Mouse (Mus musculus): Measurements from ENCODE around the gene Slc25a36.

Slc25a36 gene

GRCm38 (mm10) chr9:97130001-97130400 is 19.0 kb upstream of the Slc25a36 start:
- Histone ChIP-seq H3K36me3 (ENCODE audit: control insufficient read depth, insufficient read depth, low read length, poor library complexity, severe bottlenecking) (no peaks in the 10 kb centered on the region), H3K27me3 (ENCODE audit: control insufficient read depth, insufficient read depth, low read length, poor library complexity, severe bottlenecking) (no peaks in the 10 kb centered on the region)
- no peak for DNase-seq (ENCODE audit: low read depth, low spot score)

GRCm38 (mm10) chr9:97123934-97124692 is 13.2 kb upstream of the Slc25a36 start:
- Histone ChIP-seq H3K27me3 (ENCODE audit: control insufficient read depth, insufficient read depth, low read length, poor library complexity, severe bottlenecking) (peaks cover 5% of the 10 kb centered on the region), H3K36me3 (ENCODE audit: control insufficient read depth, insufficient read depth, low read length, poor library complexity, severe bottlenecking) (no peaks in the 10 kb centered on the region)
- no peak for DNase-seq (ENCODE audit: low read depth, low spot score)

- Histone ChIP-seq H3K27me3 (ENCODE audit: control insufficient read depth, insufficient read depth, low read length, poor library complexity, severe bottlenecking) (peaks cover 5% of the 10 kb centered on the region), H3K36me3 (ENCODE audit: control insufficient read depth, insufficient read depth, low read length, poor library complexity, severe bottlenecking) (no peaks in the 10 kb centered on the region)
- no peak for DNase-seq (ENCODE audit: low read depth, low spot score)
These were observed 10.5 kb upstream of the Slc25a36 start for GRCm38 (mm10) chr9:97121432-97121831.

- Histone ChIP-seq H3K27me3 (ENCODE audit: control insufficient read depth, insufficient read depth, low read length, poor library complexity, severe bottlenecking) (no peaks in the 10 kb centered on the region; the same call in 1 of the 2 replicates), H3K36me3 (ENCODE audit: control insufficient read depth, insufficient read depth, low read length, poor library complexity, severe bottlenecking) (no peaks in the 10 kb centered on the region)
- DNase-seq (ENCODE audit: low read depth, low spot score), result no peak
These were observed 3.3 kb upstream of the Slc25a36 start for GRCm38 (mm10) chr9:97114271-97114670.

- DNase-seq (ENCODE audit: low read depth, low spot score), result no peak
- no peaks in the 10 kb centered on the region for H3K36me3 ChIP-seq (ENCODE audit: control insufficient read depth, insufficient read depth, low read length, poor library complexity, severe bottlenecking)
- H3K27me3 ChIP-seq (ENCODE audit: control insufficient read depth, insufficient read depth, low read length, poor library complexity, severe bottlenecking), result no peaks in the 10 kb centered on the region; the same call in 1 of the 2 replicates
These were observed 2.6 kb upstream of the Slc25a36 start for GRCm38 (mm10) chr9:97113555-97113929.

GRCm38 (mm10) chr9:97112797-97113554 is 2.0 kb upstream of the Slc25a36 start:
- Histone ChIP-seq H3K36me3 (ENCODE audit: control insufficient read depth, insufficient read depth, low read length, poor library complexity, severe bottlenecking) (no peaks in the 10 kb centered on the region), H3K27me3 (ENCODE audit: control insufficient read depth, insufficient read depth, low read length, poor library complexity, severe bottlenecking) (no peaks in the 10 kb centered on the region; the same call in 1 of the 2 replicates)
- no peak for DNase-seq (ENCODE audit: low read depth, low spot score)

- no peak for DNase-seq (ENCODE audit: low read depth, low spot score)
- no peaks in the 10 kb centered on the region for H3K36me3 ChIP-seq (ENCODE audit: control insufficient read depth, insufficient read depth, low read length, poor library complexity, severe bottlenecking)
- H3K27me3 ChIP-seq (ENCODE audit: control insufficient read depth, insufficient read depth, low read length, poor library complexity, severe bottlenecking), result no peaks in the 10 kb centered on the region; the same call in 1 of the 2 replicates
These were observed 1.3 kb upstream of the Slc25a36 start for GRCm38 (mm10) chr9:97112238-97112637.

GRCm38 (mm10) chr9:97111506-97111905 is 549 bp upstream of the Slc25a36 start:
- Histone ChIP-seq H3K36me3 (ENCODE audit: control insufficient read depth, insufficient read depth, low read length, poor library complexity, severe bottlenecking) (no peaks in the 10 kb centered on the region), H3K27me3 (ENCODE audit: control insufficient read depth, insufficient read depth, low read length, poor library complexity, severe bottlenecking) (no peaks in the 10 kb centered on the region; the same call in 1 of the 2 replicates)
- DNase-seq (ENCODE audit: low read depth, low spot score), result no peak

GRCm38 (mm10) chr9:97106481-97107160 is 4.3 kb downstream of the Slc25a36 start:
- Histone ChIP-seq H3K27me3 (ENCODE audit: control insufficient read depth, insufficient read depth, low read length, poor library complexity, severe bottlenecking) (no peaks in the 10 kb centered on the region), H3K36me3 (ENCODE audit: control insufficient read depth, insufficient read depth, low read length, poor library complexity, severe bottlenecking) (no peaks in the 10 kb centered on the region)
- no peak for DNase-seq (ENCODE audit: low read depth, low spot score)

GRCm38 (mm10) chr9:97105400-97105985 is 5.5 kb downstream of the Slc25a36 start:
- Histone ChIP-seq H3K36me3 (ENCODE audit: control insufficient read depth, insufficient read depth, low read length, poor library complexity, severe bottlenecking) (no peaks in the 10 kb centered on the region), H3K27me3 (ENCODE audit: control insufficient read depth, insufficient read depth, low read length, poor library complexity, severe bottlenecking) (no peaks in the 10 kb centered on the region)
- DNase-seq (ENCODE audit: low read depth, low spot score), result peak; percentile 52

GRCm38 (mm10) chr9:97103376-97104061 is 7.4 kb downstream of the Slc25a36 start:
- no peaks in the 10 kb centered on the region for H3K27me3 ChIP-seq (ENCODE audit: control insufficient read depth, insufficient read depth, low read length, poor library complexity, severe bottlenecking)
- peaks cover 2% of the 10 kb centered on the region; the same call in 1 of the 2 replicates for H3K36me3 ChIP-seq (ENCODE audit: control insufficient read depth, insufficient read depth, low read length, poor library complexity, severe bottlenecking)
- no peak for DNase-seq (ENCODE audit: low read depth, low spot score)

GRCm38 (mm10) chr9:97098985-97099384 is 12.0 kb downstream of the Slc25a36 start:
- DNase-seq (ENCODE audit: low read depth, low spot score), result no peak
- H3K36me3 ChIP-seq (ENCODE audit: control insufficient read depth, insufficient read depth, low read length, poor library complexity, severe bottlenecking), result peaks cover 8% of the 10 kb centered on the region; the same call in 1 of the 2 replicates

GRCm38 (mm10) chr9:97096180-97096579 is 14.8 kb downstream of the Slc25a36 start:
- H3K27me3 ChIP-seq (ENCODE audit: control insufficient read depth, insufficient read depth, low read length, poor library complexity, severe bottlenecking), result no peaks in the 10 kb centered on the region
- no peak for DNase-seq (ENCODE audit: low read depth, low spot score)
- peaks cover 8% of the 10 kb centered on the region; the same call in 1 of the 2 replicates for H3K36me3 ChIP-seq (ENCODE audit: control insufficient read depth, insufficient read depth, low read length, poor library complexity, severe bottlenecking)

More at GRCm38 (mm10) chr9:97098985-97099384, 12.0 kb downstream of the Slc25a36 start:
- no peaks in the 10 kb centered on the region for H3K27me3 ChIP-seq (ENCODE audit: control insufficient read depth, insufficient read depth, low read length, poor library complexity, severe bottlenecking)

GRCm38 (mm10) chr9:97087850-97088249 is 23.1 kb downstream of the Slc25a36 start:
- no peak for DNase-seq (ENCODE audit: low read depth, low spot score)
- no peaks in the 10 kb centered on the region for H3K36me3 ChIP-seq (ENCODE audit: control insufficient read depth, insufficient read depth, low read length, poor library complexity, severe bottlenecking)
- no peaks in the 10 kb centered on the region for H3K27me3 ChIP-seq (ENCODE audit: control insufficient read depth, insufficient read depth, low read length, poor library complexity, severe bottlenecking)

All from splenic B cell, adult 2 months (primary cell).